Mouse (Mus musculus): Measurements from ENCODE around the gene Zfp39. TPM values are rescaled to one million over a fixed set of nuclear protein-coding genes. Genes with fewer than 3 reads are reported as not detected.

Zfp39 gene
- total and polyA plus RNA-seq, 3 experiments = 5.7 to 6.8 (median 6.7) TPM

DNA sequence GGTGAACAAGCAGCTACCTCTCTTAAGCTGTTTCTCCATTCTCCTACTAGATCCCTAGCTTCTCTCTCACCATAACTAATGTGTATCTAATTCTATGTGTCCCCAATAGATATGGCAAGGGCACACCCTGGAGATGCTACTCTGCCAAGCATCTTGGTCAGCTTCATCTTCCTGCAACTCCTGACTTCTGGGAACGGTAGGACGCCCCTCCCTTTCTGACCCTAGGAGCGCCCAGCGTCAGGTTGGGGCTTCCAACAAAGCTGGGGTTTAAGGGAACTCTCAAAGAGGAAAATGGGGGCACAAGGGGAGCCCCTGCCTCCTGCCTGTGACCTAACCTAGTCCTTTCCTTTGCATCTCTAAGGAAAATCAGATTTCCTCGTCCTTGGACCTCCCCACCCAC is 14.7 kb upstream of the Zfp39 start:
- no peak overlapping the region for H3K9ac ChIP-seq (ENCODE audit: insufficient read depth, low read depth)
- dilution Hi-C loops (cut with MboI; ENCODE audit: extremely low pct_ligation_motif_present, extremely low pct_unique_long_range_greater_than_20kb, low sequenced_read_pairs) (no loop called here), in situ Hi-C loops (cut with MboI; ENCODE audit: low pct_ligation_motif_present, low pct_unique_long_range_greater_than_20kb, low sequenced_read_pairs) (no loop called here)
- H3K9me3 ChIP-seq (replicated peaks; ENCODE audit: low read length) = no peaks in the 10 kb centered on the region
- no peak overlapping the region for H3K4me2 ChIP-seq (ENCODE audit: insufficient read depth, low read depth, poor library complexity, severe bottlenecking)
- H3K79me2 ChIP-seq (replicated peaks; ENCODE audit: control insufficient read depth, extremely low read depth, insufficient read depth, poor library complexity, severe bottlenecking) = no peaks in the 10 kb centered on the region
- no peak for TF ChIP-seq ZKSCAN1 (IDR thresholded peaks at IDR 0.05; ENCODE audit: borderline replicate concordance, low read depth, low read length)
- no peak for TF ChIP-seq KAT2A (IDR thresholded peaks at IDR 0.05; ENCODE audit: insufficient replicate concordance, low read length)
- no peak for TF ChIP-seq NELFE (IDR thresholded peaks at IDR 0.05; ENCODE audit: low read depth, low read length)
- TF ChIP-seq JUN (IDR thresholded peaks at IDR 0.05; ENCODE audit: insufficient read depth, low read depth, low read length) = no peak
- TF ChIP-seq POLR2AphosphoS2 (IDR thresholded peaks at IDR 0.05; ENCODE audit: low read depth, low read length) = no peak
- no peak for TF ChIP-seq MEF2A (IDR thresholded peaks at IDR 0.05; ENCODE audit: borderline replicate concordance, low read depth, low read length)
- no peak for TF ChIP-seq USF1 (IDR thresholded peaks at IDR 0.05; ENCODE audit: low read depth, low read length)
- no peak for TF ChIP-seq MYC (IDR thresholded peaks at IDR 0.05; ENCODE audit: low read depth, low read length)
- no peak for TF ChIP-seq ELF1 (IDR thresholded peaks at IDR 0.05; ENCODE audit: low read depth, low read length)
- no peak overlapping the region for H3K27ac ChIP-seq (ENCODE audit: insufficient read depth, low read depth)
- no peak for DNase-seq (ENCODE audit: extremely low read depth)
- no peaks in the 10 kb centered on the region for H3K36me3 ChIP-seq (replicated peaks in 1 of 2; ENCODE audit: control insufficient read depth in 1 of 2, insufficient read depth in 1 of 2, low read length in 1 of 2)
- peaks cover 12 to 29% of the 10 kb centered on the region in 2 experiments for H3K4me1 ChIP-seq (ENCODE audit: control insufficient read depth in 1 of 2, insufficient read depth in 2 of 2)
- H3K27me3 ChIP-seq (replicated peaks) = peaks cover 69% of the 10 kb centered on the region
- H3K4me3 ChIP-seq (replicated peaks in 1 of 3; ENCODE audit: low read depth in 2 of 3, low read length in 2 of 3, poor library complexity in 1 of 3) = no peak overlapping the region

DNA sequence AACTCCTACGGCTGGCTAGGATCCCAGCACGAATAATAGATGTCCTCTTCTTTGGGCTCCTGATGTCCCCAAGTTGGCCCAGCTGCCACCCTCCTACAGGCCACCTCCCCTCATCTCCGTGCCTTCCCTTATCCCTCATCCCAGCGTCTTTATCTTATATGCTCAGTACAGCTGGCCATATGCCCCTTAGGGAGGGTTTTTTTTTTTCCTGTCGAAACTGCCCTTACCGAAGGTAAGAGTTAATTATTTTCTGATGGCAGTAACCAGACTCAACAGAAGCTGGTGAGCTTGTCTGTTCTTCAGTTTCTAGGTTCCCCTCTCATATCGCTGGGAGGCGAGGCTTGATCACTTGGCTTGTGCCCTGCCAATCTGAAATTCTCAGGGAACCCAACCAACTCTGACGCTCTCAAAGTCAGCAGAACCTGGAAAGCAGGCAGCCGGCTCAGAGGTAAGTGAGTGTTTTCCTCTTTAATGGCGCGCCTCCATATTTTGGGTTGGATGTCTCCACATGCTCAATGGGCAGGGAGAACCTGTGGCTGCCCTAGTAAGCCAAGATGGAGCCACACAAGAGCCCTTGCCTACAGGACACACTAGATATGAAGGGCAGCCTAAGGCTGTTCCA is 13.8 kb upstream of the Zfp39 start, which contains the start of gene Btnl10:
TSS of gene Btnl10 (plus strand) at position 164 of the 622 bp plus-strand sequence.
- H3K27ac ChIP-seq (ENCODE audit: insufficient read depth, low read depth) = no peak within 1 kb of the TSS
- H3K4me1 ChIP-seq (ENCODE audit: control insufficient read depth in 1 of 2, insufficient read depth in 2 of 2) = peaks cover 12 to 25% of the 10 kb centered on the region in 2 experiments
- no peaks in the 10 kb centered on the region for H3K36me3 ChIP-seq (replicated peaks in 1 of 2; ENCODE audit: control insufficient read depth in 1 of 2, insufficient read depth in 1 of 2, low read length in 1 of 2)
- no peaks in the 10 kb centered on the region for H3K9me3 ChIP-seq (replicated peaks; ENCODE audit: low read length)
- TF ChIP-seq NRF1 (IDR thresholded peaks at IDR 0.05; ENCODE audit: low read depth, low read length) = no peak
- no peak for TF ChIP-seq TBP (conservative IDR thresholded peaks at IDR 0.05; ENCODE audit: low read depth, low read length)
- TF ChIP-seq ZMIZ1 (IDR thresholded peaks at IDR 0.05; ENCODE audit: low read depth, low read length) = no peak
- no peak for TF ChIP-seq POLR2AphosphoS2 (IDR thresholded peaks at IDR 0.05; ENCODE audit: low read depth, low read length)
- TF ChIP-seq EP300 (IDR thresholded peaks at IDR 0.05; ENCODE audit: low read length) = no peak
- TF ChIP-seq USF2 (conservative IDR thresholded peaks at IDR 0.05; ENCODE audit: low read depth, low read length) = no peak
- TF ChIP-seq MAFK (IDR thresholded peaks at IDR 0.05; ENCODE audit: insufficient replicate concordance, low read length) = no peak
- DNase-seq (ENCODE audit: extremely low read depth) = no peak
- H3K4me3 ChIP-seq (replicated peaks in 1 of 3; ENCODE audit: low read depth in 2 of 3, low read length in 2 of 3, poor library complexity in 1 of 3) = no peak within 1 kb of the TSS
- dilution Hi-C loops (cut with MboI; ENCODE audit: extremely low pct_ligation_motif_present, extremely low pct_unique_long_range_greater_than_20kb, low sequenced_read_pairs) = no loop called here
- H3K9ac ChIP-seq (ENCODE audit: insufficient read depth, low read depth) = no peak within 1 kb of the TSS
- peaks cover 70% of the 10 kb centered on the region for H3K27me3 ChIP-seq (replicated peaks)
- no peaks in the 10 kb centered on the region for H3K79me2 ChIP-seq (replicated peaks; ENCODE audit: control insufficient read depth, extremely low read depth, insufficient read depth, poor library complexity, severe bottlenecking)
- no peak within 1 kb of the TSS for H3K4me2 ChIP-seq (ENCODE audit: insufficient read depth, low read depth, poor library complexity, severe bottlenecking)
- in situ Hi-C loops (cut with MboI; ENCODE audit: low pct_ligation_motif_present, low pct_unique_long_range_greater_than_20kb, low sequenced_read_pairs) = no loop called here

Measured in CH12.LX (cell line).